Mouse (Mus musculus): ENCODE results near the gene Srrm3.

Srrm3 gene

DNA sequence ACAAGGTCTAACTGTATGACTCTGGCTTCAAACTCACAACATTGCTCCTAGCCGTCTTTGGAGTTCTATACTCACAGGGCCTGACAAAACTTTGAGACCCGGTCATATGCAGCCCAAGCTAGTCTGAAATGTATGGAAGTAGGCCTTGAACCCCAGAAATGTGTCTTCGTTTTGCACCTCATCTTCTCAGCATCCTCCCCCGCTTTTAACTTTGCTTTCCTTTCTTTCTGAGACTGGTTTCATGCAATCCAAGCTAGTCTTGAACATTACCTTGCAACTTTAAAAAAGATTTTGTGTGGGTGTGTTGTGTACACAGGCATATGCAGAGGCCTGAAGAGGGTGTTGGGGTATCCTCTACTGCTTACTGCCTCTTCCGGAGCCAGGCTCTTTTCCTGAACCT, 97.6 kb downstream of the Srrm3 start:
- no peak for DNase-seq (ENCODE audit: low spot score)

- DNase-seq (ENCODE audit: low spot score): no peak
These were observed 98.9 kb downstream of the Srrm3 start for GRCm38 (mm10) chr5:135905320-135906225.

DNA sequence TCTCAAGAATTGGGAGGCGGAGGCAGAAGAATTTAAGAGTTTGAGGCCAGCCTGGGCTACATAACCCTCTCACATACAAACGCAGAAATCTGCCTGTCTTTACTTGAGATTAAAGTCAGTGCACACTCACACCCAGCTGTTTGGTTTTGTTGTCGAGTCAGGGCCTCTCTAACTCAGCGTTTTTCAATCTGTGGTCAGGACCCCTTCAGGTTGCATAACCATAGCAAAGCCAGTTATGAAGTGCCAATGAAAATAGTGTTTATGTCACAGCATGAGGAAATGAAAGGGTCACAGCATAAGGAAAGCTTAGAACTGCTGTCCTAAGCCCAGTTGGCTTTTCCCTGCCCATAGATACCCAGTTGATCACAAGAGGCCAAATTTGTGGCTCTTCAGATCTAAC, 100.2 kb downstream of the Srrm3 start:
- DNase-seq (ENCODE audit: low spot score): no peak

DNA sequence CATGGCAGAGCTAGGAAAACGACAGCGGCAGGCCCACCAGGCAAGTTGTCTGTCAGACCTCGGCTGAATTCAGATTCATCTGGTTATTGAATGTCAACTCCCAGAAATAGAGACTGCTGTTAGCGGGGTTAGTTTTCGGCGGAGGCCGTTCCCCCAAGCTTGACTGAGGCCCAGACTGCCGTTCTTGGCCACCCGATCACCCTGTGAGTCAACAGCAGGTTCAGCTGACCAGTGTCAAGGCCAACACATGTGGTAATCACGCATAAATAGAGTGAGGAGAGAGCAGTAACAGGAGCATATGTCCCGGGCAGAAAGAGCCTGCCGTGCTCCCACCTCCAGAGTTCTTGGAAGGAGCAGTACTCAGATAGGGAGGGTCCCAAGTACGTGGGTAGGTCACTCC, 100.6 kb downstream of the Srrm3 start:
- peak; percentile 48 for DNase-seq (ENCODE audit: low spot score)

- no peak for DNase-seq (ENCODE audit: low spot score)
These were observed 101.5 kb downstream of the Srrm3 start for GRCm38 (mm10) chr5:135908185-135908584.

GRCm38 (mm10) chr5:135908989-135909388, 102.3 kb downstream of the Srrm3 start:
- DNase-seq (ENCODE audit: low spot score): no peak

- DNase-seq (ENCODE audit: low spot score): no peak
These were observed 103.0 kb downstream of the Srrm3 start for GRCm38 (mm10) chr5:135909646-135910045.

DNA sequence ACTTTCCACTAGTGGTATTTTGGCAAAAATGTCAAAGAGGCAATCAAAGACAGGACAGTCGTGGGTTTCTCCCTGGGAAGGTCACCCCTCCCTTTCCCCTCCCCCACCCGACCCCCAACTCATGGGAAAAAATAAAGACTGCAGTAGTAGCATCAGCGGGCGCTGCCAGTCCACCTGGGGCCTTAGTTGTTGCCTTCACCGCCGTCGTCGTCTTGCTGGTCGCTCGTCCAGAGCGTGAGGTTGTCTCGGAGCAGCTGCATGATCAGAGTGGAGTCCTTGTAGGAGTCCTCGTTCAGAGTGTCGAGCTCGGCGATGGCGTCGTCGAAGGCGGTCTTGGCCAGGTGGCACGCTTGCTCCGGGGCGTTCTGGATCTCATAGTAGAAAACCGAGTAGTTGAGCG, 104.1 kb downstream of the Srrm3 start:
- no peak for DNase-seq (ENCODE audit: low spot score)

DNA sequence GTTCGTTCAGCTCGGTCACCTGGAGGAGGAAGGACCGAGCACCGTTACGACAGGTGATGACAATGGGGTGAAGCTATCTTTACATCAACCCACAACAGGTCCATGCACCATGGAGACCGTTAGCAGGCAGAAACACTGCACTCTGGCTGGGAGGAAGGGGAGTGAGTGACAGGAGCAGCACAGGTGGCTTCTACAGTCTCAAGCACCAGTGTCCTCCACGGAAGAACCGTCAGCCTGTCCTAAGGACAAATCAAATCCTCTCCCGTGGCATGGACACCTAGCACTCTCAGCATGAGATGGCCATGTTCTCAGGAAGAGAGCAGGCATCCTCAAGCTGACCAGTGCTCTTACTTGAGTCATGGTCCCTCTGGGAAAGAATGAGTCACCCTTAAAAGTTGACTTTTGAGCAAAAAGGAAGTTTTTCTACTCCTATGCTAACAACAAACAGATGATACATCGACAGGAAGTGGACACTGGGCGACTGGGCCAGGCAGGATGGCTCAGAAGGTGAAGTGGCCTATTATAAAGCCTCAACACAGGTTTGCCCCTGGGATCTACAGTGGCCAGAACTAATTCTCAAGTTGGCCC, 105.0 kb downstream of the Srrm3 start:
- peak; percentile 63 for DNase-seq (ENCODE audit: low spot score)

- DNase-seq (ENCODE audit: low spot score): no peak
These were observed 106.5 kb downstream of the Srrm3 start for GRCm38 (mm10) chr5:135913201-135913600.

DNA sequence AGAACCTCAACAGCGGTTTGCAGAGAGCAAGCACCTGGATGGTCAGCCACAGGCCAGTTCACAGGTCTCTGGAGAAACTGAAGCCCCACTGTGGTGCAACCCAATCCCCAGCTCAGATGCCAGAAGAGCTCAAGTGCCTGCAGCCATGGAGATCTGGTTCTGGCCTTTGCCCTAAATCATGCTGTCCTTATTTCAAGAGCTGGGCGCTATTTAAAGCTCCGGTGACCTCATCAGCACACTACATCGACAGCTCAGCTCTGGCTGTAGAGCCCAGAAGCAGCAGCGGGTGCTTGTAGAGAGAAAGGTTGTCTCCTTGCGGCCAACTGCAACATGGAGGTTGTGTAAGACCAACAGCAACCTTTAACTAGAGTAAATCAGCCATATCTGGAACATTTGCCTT, 107.5 kb downstream of the Srrm3 start:
- DNase-seq (ENCODE audit: low spot score): peak; percentile 71

DNA sequence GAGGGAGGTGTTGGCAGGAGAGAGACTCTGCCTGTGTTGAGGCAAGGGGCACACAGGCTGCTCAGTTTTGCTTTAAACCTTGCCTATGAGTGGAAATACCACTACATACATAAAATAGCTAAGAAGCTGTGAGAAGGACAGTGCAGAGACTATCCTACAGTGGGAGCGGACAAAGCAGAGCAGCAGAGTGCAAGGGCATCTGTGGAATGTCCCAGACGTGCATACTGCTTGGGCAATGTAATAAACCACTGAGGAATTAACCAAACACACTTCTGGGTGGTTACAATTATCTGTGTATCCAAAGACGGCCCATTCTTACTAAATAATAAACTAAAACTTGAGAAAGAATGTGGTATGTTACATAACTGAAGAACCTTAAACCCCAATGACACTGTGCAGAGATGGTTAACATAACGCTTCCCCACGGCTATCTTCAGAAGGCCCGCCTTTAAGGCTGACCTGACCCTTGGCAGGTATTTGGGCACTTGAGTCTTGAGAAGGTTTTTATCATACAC, 109.4 kb downstream of the Srrm3 start:
- no peak for DNase-seq (ENCODE audit: low spot score)

DNA sequence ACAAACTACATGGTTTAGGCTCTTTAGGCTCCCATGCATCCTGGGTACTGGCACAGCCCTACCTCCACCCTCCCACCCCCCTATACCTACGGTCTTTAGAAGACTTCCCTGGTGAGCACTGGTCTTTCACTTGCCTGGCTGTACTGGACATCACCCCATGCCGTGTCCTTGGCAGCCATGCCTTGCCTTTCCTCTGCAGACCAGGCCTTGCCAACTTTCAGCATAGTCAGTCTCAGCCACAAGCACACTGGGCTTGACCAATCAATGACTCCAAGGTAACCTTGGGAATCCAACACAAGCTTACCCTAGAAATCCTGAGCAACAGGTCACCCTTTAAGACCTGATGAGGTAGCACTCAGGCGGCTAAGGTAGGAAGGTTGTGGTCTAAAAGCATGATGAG, 109.9 kb downstream of the Srrm3 start:
- DNase-seq (ENCODE audit: low spot score): no peak

GRCm38 (mm10) chr5:135917327-135918058, 110.8 kb downstream of the Srrm3 start:
- DNase-seq (ENCODE audit: low spot score): no peak

DNA sequence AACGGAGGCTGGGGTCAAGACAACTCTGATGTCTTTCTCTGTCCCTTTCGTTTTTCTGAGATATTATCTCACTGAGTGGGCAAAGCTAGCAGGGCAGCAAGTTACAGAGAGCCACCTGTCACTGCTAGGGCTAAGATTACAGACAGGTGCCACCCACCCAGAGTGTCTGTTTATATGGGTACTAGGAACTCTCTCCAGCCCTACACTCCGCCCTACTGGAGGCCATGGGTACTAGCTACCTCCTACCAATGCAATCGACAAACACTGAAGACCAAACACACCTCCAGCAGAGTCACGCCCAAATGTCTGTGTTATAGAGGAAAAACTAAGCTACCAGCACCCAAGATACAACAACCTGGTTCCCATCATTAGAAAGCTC, 111.4 kb downstream of the Srrm3 start:
- DNase-seq (ENCODE audit: low spot score): no peak

DNA sequence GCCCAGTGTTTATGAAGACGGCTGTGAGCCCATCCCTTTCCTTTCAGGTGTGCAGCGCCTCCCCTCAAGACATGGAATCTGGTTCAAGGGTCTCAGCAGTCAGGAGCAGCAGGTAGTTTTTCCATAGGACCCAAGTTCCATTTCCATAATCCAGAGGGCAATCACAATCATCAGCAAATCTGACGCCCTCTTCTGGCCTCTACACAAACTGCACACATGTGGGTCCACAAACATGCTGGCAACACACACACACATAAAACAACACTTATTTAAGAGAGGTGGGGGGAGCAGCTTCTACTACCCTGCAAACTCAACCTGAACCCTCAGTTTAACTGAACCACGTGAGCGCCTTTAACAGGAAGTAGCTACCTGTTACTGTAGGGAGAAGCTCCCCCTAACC, 111.9 kb downstream of the Srrm3 start:
- DNase-seq (ENCODE audit: low spot score): no peak

- DNase-seq (ENCODE audit: low spot score): no peak
These were observed 113.2 kb downstream of the Srrm3 start for GRCm38 (mm10) chr5:135919902-135920301.

DNA sequence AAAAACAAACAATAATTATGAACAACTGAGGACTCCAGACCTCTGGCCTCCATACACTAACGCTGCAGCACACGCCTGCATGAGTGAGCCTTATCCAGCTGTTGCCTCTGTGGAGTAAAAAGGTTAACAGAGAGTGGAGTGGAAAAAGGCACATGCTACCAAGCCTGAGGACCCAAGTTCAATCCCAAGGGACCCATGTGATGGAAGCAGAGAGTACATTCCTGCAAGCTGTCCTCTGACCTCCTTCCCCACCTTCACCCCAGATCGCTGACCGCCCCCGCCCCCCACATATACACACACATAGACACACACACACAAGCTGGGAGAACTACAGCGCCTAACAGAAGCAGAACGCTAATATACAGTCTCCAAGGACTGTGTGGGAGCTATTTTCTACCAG, 117.2 kb downstream of the Srrm3 start:
- no peak for DNase-seq (ENCODE audit: low spot score)

All from MN1 (cell line).